Mouse (Mus musculus): ENCODE measurements at regions not wholly inside any gene's neighbourhood (a gene's known extent, or its start where the extent isn't known, plus 50 kb on each side); places are given as distances from the start of the nearest gene placed in this dataset.

- no peaks in the 10 kb centered on the region for H3K27me3 ChIP-seq (ENCODE audit: insufficient read depth, low read length)
- no peaks in the 10 kb centered on the region for H3K4me1 ChIP-seq (ENCODE audit: insufficient read depth, low read length)
- H3K9me3 ChIP-seq (ENCODE audit: low read length): no peaks in the 10 kb centered on the region
- no peak overlapping the region for H3K4me3 ChIP-seq (ENCODE audit: low read length)
- WGBS: 40% methylated on average over 10 of the region's 10 CpGs
- no peak overlapping the region for H3K4me2 ChIP-seq (replicated peaks; ENCODE audit: low read depth, low read length)
- no peak overlapping the region for H3K27ac ChIP-seq (ENCODE audit: low read length)
- H3K9ac ChIP-seq (replicated peaks; ENCODE audit: low read length): no peak overlapping the region
- ATAC-seq (ENCODE audit: low FRiP score, low TSS enrichment): 0 out of 2 replicates have a peak, but pooled peaks have one; percentile 19
- H3K36me3 ChIP-seq (ENCODE audit: insufficient read depth, low read length): no peaks in the 10 kb centered on the region
Observed at GRCm38 (mm10) chr10:45009676-45010075, 57.3 kb upstream of the Prep start.

- Histone ChIP-seq H3K4me1 (ENCODE audit: insufficient read depth, low read length) (no peaks in the 10 kb centered on the region), H3K27ac (ENCODE audit: low read length) (no peak overlapping the region), H3K9ac (replicated peaks; ENCODE audit: low read length) (no peak overlapping the region), H3K36me3 (ENCODE audit: insufficient read depth, low read length) (no peaks in the 10 kb centered on the region), H3K9me3 (ENCODE audit: low read length) (no peaks in the 10 kb centered on the region), H3K27me3 (ENCODE audit: insufficient read depth, low read length) (no peaks in the 10 kb centered on the region), H3K4me2 (replicated peaks; ENCODE audit: low read depth, low read length) (no peak overlapping the region), H3K4me3 (ENCODE audit: low read length) (no peak overlapping the region)
- ATAC-seq (ENCODE audit: low FRiP score, low TSS enrichment): no peak
- 84% methylated on average over 1 of the region's 1 CpGs for WGBS
Observed at GRCm38 (mm10) chr10:45009235-45009634, 57.8 kb upstream of the Prep start.

GRCm38 (mm10) chr10:45004037-45004653 is 62.9 kb upstream of the Prep start:
- no peak overlapping the region for H3K27ac ChIP-seq (ENCODE audit: low read length)
- 74% methylated on average over 9 of the region's 9 CpGs for WGBS
- H3K27me3 ChIP-seq (ENCODE audit: insufficient read depth, low read length): 0 out of 2 replicates have a peak, but pooled peaks cover 3% of the 10 kb centered on the region

GRCm38 (mm10) chr10:45003344-45003681 is 63.7 kb upstream of the Prep start:
- no peak overlapping the region for H3K27ac ChIP-seq (ENCODE audit: low read length)
- no peak overlapping the region for H3K4me3 ChIP-seq (ENCODE audit: low read length)
- 0 out of 2 replicates have a peak, but pooled peaks cover 3% of the 10 kb centered on the region for H3K27me3 ChIP-seq (ENCODE audit: insufficient read depth, low read length)
- no peaks in the 10 kb centered on the region for H3K9me3 ChIP-seq (ENCODE audit: low read length)
- H3K4me1 ChIP-seq (ENCODE audit: insufficient read depth, low read length): peaks cover 9% of the 10 kb centered on the region; the same call in 1 of the 2 replicates
- H3K9ac ChIP-seq (replicated peaks; ENCODE audit: low read length): no peak overlapping the region
- no peaks in the 10 kb centered on the region for H3K36me3 ChIP-seq (ENCODE audit: insufficient read depth, low read length)
- ATAC-seq (ENCODE audit: low FRiP score, low TSS enrichment): no peak
- H3K4me2 ChIP-seq (replicated peaks; ENCODE audit: low read depth, low read length): no peak overlapping the region
- WGBS: 53% methylated on average over 2 of the region's 2 CpGs

More at GRCm38 (mm10) chr10:45004037-45004653, 62.9 kb upstream of the Prep start:
- Histone ChIP-seq H3K9me3 (ENCODE audit: low read length) (no peaks in the 10 kb centered on the region), H3K9ac (replicated peaks; ENCODE audit: low read length) (no peak overlapping the region), H3K4me2 (replicated peaks; ENCODE audit: low read depth, low read length) (no peak overlapping the region), H3K36me3 (ENCODE audit: insufficient read depth, low read length) (no peaks in the 10 kb centered on the region), H3K4me1 (ENCODE audit: insufficient read depth, low read length) (peaks cover 8% of the 10 kb centered on the region; the same call in 1 of the 2 replicates), H3K4me3 (ENCODE audit: low read length) (no peak overlapping the region)
- no peak for ATAC-seq (ENCODE audit: low FRiP score, low TSS enrichment)

- H3K4me1 ChIP-seq (ENCODE audit: insufficient read depth, low read length): peaks cover 14% of the 10 kb centered on the region; the same call in 1 of the 2 replicates
- WGBS: 56% methylated on average over 8 of the region's 8 CpGs
- no peak overlapping the region for H3K9ac ChIP-seq (replicated peaks; ENCODE audit: low read length)
- H3K4me2 ChIP-seq (replicated peaks; ENCODE audit: low read depth, low read length): no peak overlapping the region
- no peaks in the 10 kb centered on the region for H3K36me3 ChIP-seq (ENCODE audit: insufficient read depth, low read length)
- ATAC-seq (ENCODE audit: low FRiP score, low TSS enrichment): no peak
- H3K4me3 ChIP-seq (ENCODE audit: low read length): no peak overlapping the region
- no peaks in the 10 kb centered on the region for H3K9me3 ChIP-seq (ENCODE audit: low read length)
- H3K27ac ChIP-seq (ENCODE audit: low read length): no peak overlapping the region
- 0 out of 2 replicates have a peak, but pooled peaks cover 3% of the 10 kb centered on the region for H3K27me3 ChIP-seq (ENCODE audit: insufficient read depth, low read length)
Observed at GRCm38 (mm10) chr10:45002637-45003343, 64.2 kb upstream of the Prep start.

GRCm38 (mm10) chr10:45000873-45001859 is 65.8 kb upstream of the Prep start:
- Histone ChIP-seq H3K9me3 (ENCODE audit: low read length) (no peaks in the 10 kb centered on the region), H3K4me3 (ENCODE audit: low read length) (peak overlapping the region; percentile 37), H3K9ac (replicated peaks; ENCODE audit: low read length) (peak overlapping the region; percentile 59), H3K27ac (ENCODE audit: low read length) (no peak overlapping the region; the same call in 1 of the 2 replicates), H3K4me2 (replicated peaks; ENCODE audit: low read depth, low read length) (peak overlapping the region; percentile 69), H3K4me1 (ENCODE audit: insufficient read depth, low read length) (peaks cover 21% of the 10 kb centered on the region), H3K36me3 (ENCODE audit: insufficient read depth, low read length) (no peaks in the 10 kb centered on the region), H3K27me3 (ENCODE audit: insufficient read depth, low read length) (0 out of 2 replicates have a peak, but pooled peaks cover 3% of the 10 kb centered on the region)
- ATAC-seq (ENCODE audit: low FRiP score, low TSS enrichment): peak; percentile 30; the same call in 1 of the 2 replicates
- 40% methylated on average over 12 of the region's 12 CpGs for WGBS

GRCm38 (mm10) chr10:45000027-45000840 is 66.8 kb upstream of the Prep start:
- Histone ChIP-seq H3K4me3 (ENCODE audit: low read length) (peak overlapping the region; percentile 37), H3K36me3 (ENCODE audit: insufficient read depth, low read length) (no peaks in the 10 kb centered on the region), H3K4me2 (replicated peaks; ENCODE audit: low read depth, low read length) (peak overlapping the region; percentile 69), H3K9ac (replicated peaks; ENCODE audit: low read length) (peak overlapping the region; percentile 59), H3K9me3 (ENCODE audit: low read length) (no peaks in the 10 kb centered on the region), H3K4me1 (ENCODE audit: insufficient read depth, low read length) (peaks cover 21% of the 10 kb centered on the region), H3K27me3 (ENCODE audit: insufficient read depth, low read length) (0 out of 2 replicates have a peak, but pooled peaks cover 3% of the 10 kb centered on the region), H3K27ac (ENCODE audit: low read length) (peak overlapping the region; percentile 52; the same call in 1 of the 2 replicates)
- 28% methylated on average over 18 of the region's 18 CpGs for WGBS
- ATAC-seq (ENCODE audit: low FRiP score, low TSS enrichment): peak; percentile 64

- Histone ChIP-seq H3K27ac (ENCODE audit: low read length) (peak overlapping the region; percentile 29), H3K36me3 (ENCODE audit: insufficient read depth, low read length) (no peaks in the 10 kb centered on the region), H3K27me3 (ENCODE audit: insufficient read depth, low read length) (0 out of 2 replicates have a peak, but pooled peaks cover 3% of the 10 kb centered on the region), H3K4me3 (ENCODE audit: low read length) (peak overlapping the region; percentile 36), H3K9ac (replicated peaks; ENCODE audit: low read length) (no peak overlapping the region), H3K4me1 (ENCODE audit: insufficient read depth, low read length) (peaks cover 27% of the 10 kb centered on the region), H3K4me2 (replicated peaks; ENCODE audit: low read depth, low read length) (peak overlapping the region; percentile 55), H3K9me3 (ENCODE audit: low read length) (no peaks in the 10 kb centered on the region)
- no peak for ATAC-seq (ENCODE audit: low FRiP score, low TSS enrichment)
- WGBS: 5% methylated on average over 4 of the region's 4 CpGs
Observed at GRCm38 (mm10) chr10:44997906-44998289, 69.1 kb upstream of the Prep start.

Measured in kidney, embryonic 16.5 days (tissue).